Mouse (Mus musculus) midbrain, embryonic 11.5 days (tissue): Measurements from ENCODE around the gene Cenpx. TPM values are rescaled to one million over a fixed set of nuclear protein-coding genes. Genes with fewer than 3 reads are reported as not detected.
A peak's percentile ranks its signal among the peaks of the same experiment; 100 is the strongest.
"Not testable (repeated sequence)": the region's sequence is repeated elsewhere in the genome, so short reads cannot be mapped to it uniquely, and the experiment has no call there.

ENCODE experiments used
- ATAC-seq: fragments of 200-750 bp; cut with Nextera tagmentation; 2 replicates; pipeline ENCODE4 v1.8.0; 2017; ENCODE audit warnings: moderate TSS enrichment, moderate library complexity; ENCODE audit not compliant: low FRiP score
- DNase-seq: peaks from one replicate; pipeline ENCODE4 v3.0.0; 2015; ENCODE audit warnings: low spot score; ENCODE audit errors: missing footprints
- H3K27ac ChIP-seq: fragments of 300-500 bp; sonication (generic); 2 replicates; pipeline ENCODE4 v1.5.1; 2014; ENCODE audit warnings: low read depth, low read length
- H3K27me3 ChIP-seq: fragments of 300-500 bp; sonication (generic); 2 replicates; pipeline ENCODE4 v1.6.1; 2014; ENCODE audit warnings: mild to moderate bottlenecking, low read length, moderate library complexity, mixed read lengths; ENCODE audit not compliant: control insufficient read depth, insufficient read depth
- H3K36me3 ChIP-seq: fragments of 300-500 bp; sonication (generic); 2 replicates; pipeline ENCODE4 v1.6.1; 2014; ENCODE audit warnings: mild to moderate bottlenecking, low read length, moderate library complexity, mixed read lengths; ENCODE audit not compliant: control insufficient read depth, insufficient read depth
- H3K4me1 ChIP-seq: fragments of 300-500 bp; sonication (generic); 2 replicates; pipeline ENCODE4 v1.6.1; 2014; ENCODE audit warnings: low read length; ENCODE audit not compliant: control insufficient read depth, insufficient read depth
- H3K4me2 ChIP-seq: fragments of 300-500 bp; sonication (generic); 2 replicates; pipeline ENCODE4 v1.6.1; 2014; ENCODE audit warnings: mild to moderate bottlenecking, moderate library complexity
- H3K4me3 ChIP-seq: fragments of 300-500 bp; sonication (generic); 2 replicates; pipeline ENCODE4 v1.5.1; 2014; ENCODE audit warnings: low read depth, low read length
- H3K9ac ChIP-seq: fragments of 300-500 bp; sonication (generic); 2 replicates; pipeline ENCODE4 v1.6.1; 2014; ENCODE audit warnings: low read length
- H3K9me3 ChIP-seq: fragments of 300-500 bp; sonication (generic); 2 replicates; pipeline ENCODE4 v1.6.1; 2016; ENCODE audit warnings: low read length; ENCODE audit not compliant: control insufficient read depth
- WGBS: fragments of 180-500 bp; shearing (Covaris S2); extraction: QIAGEN DNeasy Blood & Tissue Kit; methylation state at CpG from one replicate; pipeline ENCODE4 v1.1.7; 2014; 5-methylcytosine and 5-hydroxymethylcytosine counted together
- polyA plus RNA-seq: library from polyadenylated mRNA; unstranded; fragments of >200 nt; fragmentation: Nextera tagmentation; extraction: Ambion mirVana; gene quantifications from 2 replicates; pipeline ENCODE4 v1.2.1, GENCODE M21; 2014

The Cenpx gene
- polyA plus RNA-seq, 1 experiment from 2014 or later = 131 TPM

- WGBS = 95% methylated on average over 4 of the region's 4 CpGs
- H3K9me3 ChIP-seq = no peaks in the 10 kb centered on the region
- H3K4me3 ChIP-seq = no peak overlapping the region
- DNase-seq = no peak
- H3K9ac ChIP-seq = no peak overlapping the region
- 0 out of 2 replicates have a peak, but pooled peaks cover 6% of the 10 kb centered on the region for H3K36me3 ChIP-seq
- H3K27me3 ChIP-seq = no peaks in the 10 kb centered on the region
- H3K27ac ChIP-seq = no peak overlapping the region
- no peak for ATAC-seq
- H3K4me1 ChIP-seq = peaks cover 7% of the 10 kb centered on the region; the same call in 1 of the 2 replicates
- no peak overlapping the region for H3K4me2 ChIP-seq
These were observed 36.6 kb downstream of the Cenpx start for GRCm38 (mm10) chr11:120676951-120677350.

GRCm38 (mm10) chr11:120675875-120676274, 37.7 kb downstream of the Cenpx start:
- not testable (repeated sequence) for H3K9ac ChIP-seq, H3K4me1 ChIP-seq, H3K27ac ChIP-seq, H3K36me3 ChIP-seq, ATAC-seq, H3K27me3 ChIP-seq, H3K4me2 ChIP-seq, H3K4me3 ChIP-seq, H3K9me3 ChIP-seq, DNase-seq
- WGBS = 89% methylated on average over 5 of the region's 5 CpGs

GRCm38 (mm10) chr11:120673594-120674122, 39.9 kb downstream of the Cenpx start:
- WGBS = 39% methylated on average over 12 of the region's 12 CpGs
- peak; percentile 48; the same call in 1 of the 2 replicates for ATAC-seq
- H3K27ac ChIP-seq = peak overlapping the region; percentile 44
- peaks cover 7% of the 10 kb centered on the region; the same call in 1 of the 2 replicates for H3K4me1 ChIP-seq
- DNase-seq = no peak
- peak overlapping the region; percentile 82 for H3K4me2 ChIP-seq
- H3K27me3 ChIP-seq = no peaks in the 10 kb centered on the region
- peak overlapping the region; percentile 89 for H3K9ac ChIP-seq
- 0 out of 2 replicates have a peak, but pooled peaks cover 6% of the 10 kb centered on the region for H3K36me3 ChIP-seq
- peak overlapping the region; percentile 69 for H3K4me3 ChIP-seq
- H3K9me3 ChIP-seq = no peaks in the 10 kb centered on the region

GRCm38 (mm10) chr11:120672687-120673593, 40.6 kb downstream of the Cenpx start, which contains the start of gene Aspscr1:
TSS of gene Aspscr1 (plus strand) at chr11:120672973.
- Histone ChIP-seq H3K4me1 (peaks cover 7% of the 10 kb centered on the region; the same call in 1 of the 2 replicates), H3K4me3 (peak within 1 kb of the TSS; percentile 69), H3K27me3 (no peaks in the 10 kb centered on the region), H3K27ac (peak within 1 kb of the TSS; percentile 82), H3K36me3 (0 out of 2 replicates have a peak, but pooled peaks cover 4% of the 10 kb centered on the region), H3K4me2 (peak within 1 kb of the TSS; percentile 82), H3K9ac (peak within 1 kb of the TSS; percentile 89), H3K9me3 (no peaks in the 10 kb centered on the region)
- peak; percentile 96 for ATAC-seq
- 1% methylated on average over 74 of the region's 83 CpGs for WGBS
- peak; percentile 100 for DNase-seq

- no peak overlapping the region for H3K4me2 ChIP-seq
- H3K9me3 ChIP-seq = no peaks in the 10 kb centered on the region
- no peak overlapping the region for H3K9ac ChIP-seq
- no peak overlapping the region for H3K4me3 ChIP-seq
- DNase-seq (no peak), ATAC-seq (no peak)
- peaks cover 20% of the 10 kb centered on the region for H3K27me3 ChIP-seq
- no peak overlapping the region for H3K27ac ChIP-seq
- no peaks in the 10 kb centered on the region for H3K36me3 ChIP-seq
- H3K4me1 ChIP-seq = no peaks in the 10 kb centered on the region
- WGBS = 9% methylated on average over 3 of the region's 3 CpGs
These were observed 46.9 kb downstream of the Cenpx start for GRCm38 (mm10) chr11:120666617-120667016.

GRCm38 (mm10) chr11:120665406-120665805, 48.1 kb downstream of the Cenpx start:
- Histone ChIP-seq H3K9ac (no peak overlapping the region), H3K4me2 (no peak overlapping the region), H3K27ac (no peak overlapping the region), H3K9me3 (no peaks in the 10 kb centered on the region), H3K36me3 (no peaks in the 10 kb centered on the region), H3K27me3 (peaks cover 32% of the 10 kb centered on the region), H3K4me1 (peaks cover 5% of the 10 kb centered on the region), H3K4me3 (no peak overlapping the region)
- 88% methylated on average over 3 of the region's 3 CpGs for WGBS
- ATAC-seq (no peak), DNase-seq (no peak)

GRCm38 (mm10) chr11:120663714-120664113, 49.8 kb downstream of the Cenpx start:
- ATAC-seq (no peak), DNase-seq (no peak)
- no peak overlapping the region for H3K27ac ChIP-seq
- peaks cover 13% of the 10 kb centered on the region for H3K4me1 ChIP-seq
- H3K36me3 ChIP-seq = no peaks in the 10 kb centered on the region
- H3K9ac ChIP-seq = no peak overlapping the region
- no peak overlapping the region for H3K4me2 ChIP-seq
- H3K27me3 ChIP-seq = peaks cover 49% of the 10 kb centered on the region
- H3K4me3 ChIP-seq = no peak overlapping the region
- 70% methylated on average over 5 of the region's 5 CpGs for WGBS
- no peaks in the 10 kb centered on the region for H3K9me3 ChIP-seq

GRCm38 (mm10) chr11:120662759-120663158, 50.8 kb downstream of the Cenpx start:
- Histone ChIP-seq H3K27me3 (peaks cover 58% of the 10 kb centered on the region), H3K36me3 (no peaks in the 10 kb centered on the region), H3K4me3 (no peak overlapping the region), H3K9me3 (no peaks in the 10 kb centered on the region), H3K4me2 (no peak overlapping the region), H3K27ac (no peak overlapping the region), H3K9ac (no peak overlapping the region), H3K4me1 (peaks cover 13% of the 10 kb centered on the region)
- WGBS = 33% methylated on average over 6 of the region's 6 CpGs
- DNase-seq (no peak), ATAC-seq (no peak)

GRCm38 (mm10) chr11:120661076-120661460, 52.5 kb downstream of the Cenpx start, which contains the start of gene Notum:
TSS of gene Notum (minus strand) at chr11:120661175.
- Histone ChIP-seq H3K4me2 (peak within 1 kb of the TSS; percentile 40), H3K36me3 (no peaks in the 10 kb centered on the region), H3K4me3 (peak within 1 kb of the TSS; percentile 35), H3K4me1 (peaks cover 13% of the 10 kb centered on the region), H3K9ac (peak within 1 kb of the TSS; percentile 49), H3K9me3 (no peaks in the 10 kb centered on the region), H3K27ac (no peak within 1 kb of the TSS), H3K27me3 (peaks cover 59% of the 10 kb centered on the region)
- under 1% methylated on average over 35 of the region's 35 CpGs for WGBS
- ATAC-seq = 0 out of 2 replicates have a peak, but pooled peaks have one; percentile 36
- peak; percentile 90 for DNase-seq
